Mouse (Mus musculus) CH12.LX (cell line): ENCODE measurements around the gene Gm20388.

Source experiments
- CHD1 ChIP-seq: IDR thresholded peaks from 2 replicates; pipeline ENCODE4 v1.6.1; 2012; ENCODE audit warnings: low read depth, low read length, improper control_type of control experiment, inconsistent platforms
- CTCF ChIP-seq, 2 experiments: IDR thresholded peaks in 1 of 2; conservative IDR thresholded peaks in 1 of 2; 2 replicates each; pipeline ENCODE4 v1.5.1; 2011 to 2012; ENCODE audit warnings: low read depth in 2 of 2, low read length in 2 of 2, improper control_type of control experiment in 1 of 2, inconsistent platforms in 1 of 2, mild to moderate bottlenecking in 1 of 2, moderate library complexity in 1 of 2
- E2F4 ChIP-seq: IDR thresholded peaks from 2 replicates; pipeline ENCODE4 v1.6.1; 2011; ENCODE audit warnings: low read depth, low read length, improper control_type of control experiment; ENCODE audit not compliant: insufficient replicate concordance
- ELF1 ChIP-seq: IDR thresholded peaks from 2 replicates; pipeline ENCODE4 v1.6.1; 2014; ENCODE audit warnings: low read depth, mild to moderate bottlenecking, inconsistent platforms, low read length, improper control_type of control experiment
- HCFC1 ChIP-seq: IDR thresholded peaks from 2 replicates; pipeline ENCODE4 v1.6.1; 2012; ENCODE audit warnings: low read depth, mild to moderate bottlenecking, inconsistent platforms, low read length, improper control_type of control experiment
- KAT2A ChIP-seq: IDR thresholded peaks from 2 replicates; pipeline ENCODE4 v1.6.1; 2012; ENCODE audit warnings: low read length, improper control_type of control experiment, inconsistent platforms; ENCODE audit not compliant: insufficient replicate concordance
- MXI1 ChIP-seq: IDR thresholded peaks from 2 replicates; pipeline ENCODE4 v1.6.1; 2011; ENCODE audit warnings: mild to moderate bottlenecking, low read depth, low read length, improper control_type of control experiment
- NRF1 ChIP-seq: IDR thresholded peaks from 2 replicates; pipeline ENCODE4 v1.6.1; 2014; ENCODE audit warnings: low read depth, mild to moderate bottlenecking, inconsistent platforms, low read length, improper control_type of control experiment, moderate library complexity
- POLR2A ChIP-seq: IDR thresholded peaks from 2 replicates; pipeline ENCODE4 v1.6.1; 2011; ENCODE audit warnings: low read depth, mild to moderate bottlenecking, improper control_type of control experiment, low read length
- RAD21 ChIP-seq: IDR thresholded peaks from 2 replicates; pipeline ENCODE4 v1.6.1; 2011; ENCODE audit warnings: low read depth, mild to moderate bottlenecking, low read length, improper control_type of control experiment, moderate library complexity
- TCF12 ChIP-seq: IDR thresholded peaks from 2 replicates; pipeline ENCODE4 v1.6.1; 2014; ENCODE audit warnings: low read depth, mild to moderate bottlenecking, inconsistent platforms, low read length, improper control_type of control experiment
- USF1 ChIP-seq: IDR thresholded peaks from 2 replicates; pipeline ENCODE4 v1.6.1; 2014; ENCODE audit warnings: low read depth, mild to moderate bottlenecking, inconsistent platforms, low read length, improper control_type of control experiment
- ZC3H11A ChIP-seq: IDR thresholded peaks from 2 replicates; pipeline ENCODE4 v1.6.1; 2012; ENCODE audit warnings: low read depth, mild to moderate bottlenecking, inconsistent platforms, low read length, improper control_type of control experiment

GRCm38 (mm10) chr8:120816371-120816770, 905.7 kb downstream of the Gm20388 start:
- TF ChIP-seq CHD1 (no peak), USF1 (no peak), POLR2A (no peak), CTCF (conservative IDR thresholded peaks at IDR 0.05 in 1 of 2, IDR thresholded peaks at IDR 0.05 in 1 of 2; ENCODE audit: low read depth in 2 of 2, low read length in 2 of 2) (no peak), TCF12 (no peak), E2F4 (no peak), ZC3H11A (no peak), KAT2A (no peak), ELF1 (0 out of 2 replicates have a peak, but pooled peaks have one; percentile 17), RAD21 (no peak), MXI1 (no peak), NRF1 (no peak), HCFC1 (peak; percentile 36; the same call in 1 of the 2 replicates)
